Mouse (Mus musculus) embryonic facial prominence, embryonic 10.5 days (tissue): ENCODE data around the gene Sh3bgrl3. TPM values are rescaled to one million over a fixed set of nuclear protein-coding genes. Genes with fewer than 3 reads are reported as not detected.

Experiments
- DNase-seq: peaks from one replicate; pipeline ENCODE4 v3.0.0-alpha.2; 2017; ENCODE audit warnings: low spot score
- H3K27ac ChIP-seq: fragments of 300-500 bp; sonication (generic); replicated peaks from 2 replicates; pipeline ENCODE4 v1.5.1; 2016; ENCODE audit warnings: mild to moderate bottlenecking
- H3K27me3 ChIP-seq: fragments of 300-500 bp; sonication (generic); replicated peaks from 2 replicates; pipeline ENCODE4 v1.6.1; 2016; ENCODE audit warnings: low read depth, mild to moderate bottlenecking; ENCODE audit not compliant: poor library complexity, severe bottlenecking
- H3K36me3 ChIP-seq: fragments of 300-500 bp; sonication (generic); replicated peaks from 2 replicates; pipeline ENCODE4 v1.6.1; 2016; ENCODE audit warnings: mild to moderate bottlenecking, moderate library complexity
- H3K4me1 ChIP-seq: fragments of 300-500 bp; sonication (generic); 2 replicates; pipeline ENCODE4 v1.6.1; 2016
- H3K4me3 ChIP-seq: fragments of 300-500 bp; sonication (generic); 2 replicates; pipeline ENCODE4 v1.5.1; 2016; ENCODE audit warnings: mild to moderate bottlenecking, moderate library complexity
- H3K9me3 ChIP-seq: fragments of 300-500 bp; sonication (generic); 2 replicates; pipeline ENCODE4 v1.6.1; 2016; ENCODE audit warnings: mild to moderate bottlenecking
- WGBS: fragments of 180-500 bp; shearing (Covaris S2); methylation state at CpG from one replicate; pipeline ENCODE4 v1.1.7; 2016; 5-methylcytosine and 5-hydroxymethylcytosine counted together
- polyA plus RNA-seq: library from polyadenylated mRNA; unstranded; fragments of >200 nt; fragmentation: Nextera tagmentation; extraction: Ambion mirVana; gene quantifications from 2 replicates; pipeline ENCODE4 v1.2.1, GENCODE M21; 2016

The Sh3bgrl3 gene
- polyA plus RNA-seq, 1 experiment from 2014 or later, result 316 TPM

DNA sequence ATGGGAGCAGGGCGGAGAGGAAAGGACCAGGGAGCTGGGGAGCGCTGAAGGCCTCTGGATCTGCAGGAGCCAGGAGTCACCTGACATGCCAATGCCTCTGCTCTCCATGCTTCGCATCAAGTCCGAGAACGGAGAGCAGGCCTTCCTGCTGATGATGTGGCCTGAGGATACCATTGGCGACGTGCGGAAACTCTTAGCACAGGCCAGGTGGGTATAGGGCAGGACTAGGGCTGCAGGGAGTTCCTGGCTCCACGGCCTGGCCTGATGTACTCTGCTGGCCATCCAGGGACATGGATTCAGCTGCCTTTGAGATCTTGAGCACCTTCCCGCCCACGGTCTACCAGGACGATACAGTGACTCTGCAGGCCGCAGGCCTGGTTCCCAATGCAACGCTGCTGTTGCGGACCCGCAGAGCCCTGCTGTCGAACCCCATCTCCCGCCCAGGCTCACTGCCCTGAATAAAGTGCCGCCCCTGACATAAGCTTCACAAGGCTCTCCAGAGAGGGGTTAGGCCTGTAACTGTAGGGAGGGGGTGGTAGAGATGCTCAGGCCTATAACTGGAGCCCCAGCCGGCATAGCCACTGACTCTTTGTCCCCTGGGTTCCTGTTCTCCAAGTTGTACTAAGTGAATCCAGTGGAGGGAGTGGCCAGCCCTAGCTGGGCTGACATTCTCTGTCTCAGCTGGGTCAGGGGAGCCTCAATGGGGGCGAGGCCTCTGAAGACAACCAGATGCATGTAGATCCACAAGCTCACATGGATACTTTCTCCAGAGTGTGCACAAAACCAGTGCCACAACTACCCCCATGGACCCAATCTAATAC is 2.1 kb downstream of the Sh3bgrl3 start:
- Histone ChIP-seq H3K36me3 (peaks cover 35% of the 10 kb centered on the region), H3K27ac (0 out of 2 replicates have a peak overlapping the region, but pooled peaks have one; percentile 1), H3K4me1 (peaks cover 66% of the 10 kb centered on the region), H3K9me3 (no peaks in the 10 kb centered on the region), H3K27me3 (0 out of 2 replicates have a peak, but pooled peaks cover 4% of the 10 kb centered on the region), H3K4me3 (peak overlapping the region; percentile 92; the same call in 1 of the 2 replicates)
- WGBS, result 86% methylated on average over 21 of the region's 21 CpGs
- DNase-seq, result no peak

DNA sequence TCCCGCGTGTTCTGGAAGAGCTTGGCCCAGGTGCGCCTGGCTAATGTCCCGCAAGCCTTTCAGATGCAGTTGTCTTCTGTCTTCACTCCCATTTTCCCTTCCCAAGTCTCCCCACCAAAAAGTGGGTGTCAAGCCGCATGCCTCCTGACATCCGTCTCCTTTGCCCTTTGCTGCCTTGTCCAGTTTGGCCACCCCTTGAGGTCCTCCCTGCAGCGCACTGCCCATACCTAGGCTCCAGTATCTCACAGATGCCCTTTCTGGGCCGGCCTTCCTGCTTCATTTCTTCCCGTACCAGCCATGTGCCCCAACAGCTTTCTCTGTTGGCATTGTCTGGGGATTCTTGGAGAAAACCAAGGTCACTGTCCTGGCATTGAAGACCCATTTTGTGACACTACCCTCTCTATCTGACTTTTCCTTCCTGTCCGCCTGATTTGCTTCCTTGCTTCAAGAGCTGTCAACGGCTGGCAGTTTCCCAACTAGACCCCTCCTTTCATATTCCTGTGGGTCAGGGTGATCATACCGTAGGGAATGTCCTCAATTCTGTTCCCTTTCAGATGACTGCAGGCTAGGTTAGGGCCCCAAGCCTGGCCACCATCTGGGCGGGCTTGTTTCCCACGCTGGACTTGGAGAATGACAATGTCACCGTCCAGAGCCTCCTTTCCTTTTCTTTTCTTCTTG is 3.1 kb downstream of the Sh3bgrl3 start:
- Histone ChIP-seq H3K36me3 (peaks cover 26% of the 10 kb centered on the region), H3K27ac (no peak overlapping the region), H3K9me3 (no peaks in the 10 kb centered on the region), H3K4me1 (peaks cover 73% of the 10 kb centered on the region), H3K27me3 (0 out of 2 replicates have a peak, but pooled peaks cover 4% of the 10 kb centered on the region), H3K4me3 (no peak overlapping the region)
- DNase-seq, result no peak
- 91% methylated on average over 15 of the region's 15 CpGs for WGBS

DNA sequence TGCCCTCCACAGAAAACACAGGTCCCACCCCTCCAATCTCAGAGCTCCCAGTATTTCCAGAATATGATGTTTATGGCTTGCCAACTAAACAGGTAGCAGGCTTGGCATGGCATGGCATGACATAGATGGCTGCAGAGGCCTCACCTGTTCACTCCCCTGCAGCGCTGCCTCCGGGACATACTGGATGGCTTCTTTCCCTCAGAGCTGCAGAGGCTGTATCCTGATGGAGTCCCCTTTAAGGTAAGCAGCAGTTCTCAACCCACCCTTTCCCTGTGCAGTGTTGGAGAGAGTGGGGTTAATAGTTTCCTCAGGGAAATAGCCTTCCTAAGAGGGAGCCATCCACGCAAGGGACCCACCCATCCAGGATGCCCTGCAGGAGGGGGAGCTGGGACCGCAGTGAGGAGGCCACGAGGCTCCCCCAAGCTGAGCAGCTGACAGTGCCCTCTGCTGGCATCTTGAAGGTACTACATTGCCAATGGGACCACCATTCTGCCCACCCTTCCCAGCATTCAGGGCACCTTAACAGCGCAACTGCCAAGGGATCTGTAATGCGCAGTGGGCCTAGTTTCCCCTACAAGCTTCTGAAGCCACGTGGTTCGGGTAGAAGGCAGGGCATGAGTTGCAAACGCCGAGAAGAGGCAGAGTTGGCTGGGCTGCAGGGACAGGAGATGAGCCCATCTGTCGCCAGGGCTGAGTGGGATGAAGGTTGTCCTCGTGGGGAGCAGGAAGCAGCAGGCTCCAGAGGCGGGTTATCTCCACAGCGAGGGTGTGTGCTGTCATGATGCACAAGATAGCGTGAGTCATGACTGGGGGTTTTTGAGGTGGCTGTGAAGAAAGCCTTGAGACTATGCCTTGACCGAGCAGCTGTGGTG is 4.7 kb downstream of the Sh3bgrl3 start:
- Histone ChIP-seq H3K4me1 (peaks cover 75% of the 10 kb centered on the region), H3K27ac (peak overlapping the region; percentile 15; the same call in 1 of the 2 replicates), H3K36me3 (peaks cover 22% of the 10 kb centered on the region), H3K9me3 (no peaks in the 10 kb centered on the region), H3K4me3 (peak overlapping the region; percentile 16; the same call in 1 of the 2 replicates), H3K27me3 (0 out of 2 replicates have a peak, but pooled peaks cover 4% of the 10 kb centered on the region)
- peak; percentile 71 for DNase-seq
- WGBS, result 28% methylated on average over 17 of the region's 17 CpGs

GRCm38 (mm10) chr4:134123147-134123546 is 5.4 kb downstream of the Sh3bgrl3 start:
- no peak for DNase-seq
- Histone ChIP-seq H3K4me3 (no peak overlapping the region), H3K36me3 (peaks cover 22% of the 10 kb centered on the region), H3K9me3 (no peaks in the 10 kb centered on the region), H3K27me3 (0 out of 2 replicates have a peak, but pooled peaks cover 4% of the 10 kb centered on the region), H3K27ac (no peak overlapping the region), H3K4me1 (peaks cover 75% of the 10 kb centered on the region)
- WGBS, result 95% methylated on average over 6 of the region's 6 CpGs

DNA sequence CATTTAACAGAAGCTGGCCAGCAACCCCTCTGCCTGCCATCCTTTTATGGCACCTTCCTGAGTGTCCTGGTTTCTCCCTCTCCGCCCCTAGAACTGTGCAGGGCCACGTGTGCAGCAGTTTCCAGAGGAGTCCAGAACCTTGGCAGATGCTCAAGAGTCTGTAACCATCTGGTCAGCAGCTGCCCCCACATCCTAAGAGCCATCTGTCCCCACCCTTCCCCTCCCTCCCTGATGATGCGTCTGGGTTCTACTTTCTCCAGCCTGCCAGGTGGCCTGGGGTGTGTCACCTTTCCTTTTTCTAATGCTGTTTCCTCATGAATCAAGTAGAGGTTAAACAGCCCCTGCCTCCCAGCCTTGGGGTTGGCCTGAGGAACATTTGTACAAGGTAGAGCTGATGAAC is 6.3 kb downstream of the Sh3bgrl3 start:
- Histone ChIP-seq H3K4me3 (no peak overlapping the region), H3K36me3 (peaks cover 21% of the 10 kb centered on the region), H3K4me1 (peaks cover 70% of the 10 kb centered on the region), H3K27me3 (0 out of 2 replicates have a peak, but pooled peaks cover 4% of the 10 kb centered on the region), H3K9me3 (no peaks in the 10 kb centered on the region), H3K27ac (no peak overlapping the region)
- 56% methylated on average over 3 of the region's 3 CpGs for WGBS
- no peak for DNase-seq

- no peak overlapping the region for H3K4me3 ChIP-seq
- no peak for DNase-seq
- H3K27ac ChIP-seq, result no peak overlapping the region
- WGBS, result 52% methylated on average over 4 of the region's 4 CpGs
- H3K9me3 ChIP-seq, result no peaks in the 10 kb centered on the region
- H3K27me3 ChIP-seq, result 0 out of 2 replicates have a peak, but pooled peaks cover 4% of the 10 kb centered on the region
- peaks cover 14% of the 10 kb centered on the region; the same call in 1 of the 2 replicates for H3K36me3 ChIP-seq
- H3K4me1 ChIP-seq, result peaks cover 63% of the 10 kb centered on the region
Measured at GRCm38 (mm10) chr4:134121571-134121970, 7.0 kb downstream of the Sh3bgrl3 start.

DNA sequence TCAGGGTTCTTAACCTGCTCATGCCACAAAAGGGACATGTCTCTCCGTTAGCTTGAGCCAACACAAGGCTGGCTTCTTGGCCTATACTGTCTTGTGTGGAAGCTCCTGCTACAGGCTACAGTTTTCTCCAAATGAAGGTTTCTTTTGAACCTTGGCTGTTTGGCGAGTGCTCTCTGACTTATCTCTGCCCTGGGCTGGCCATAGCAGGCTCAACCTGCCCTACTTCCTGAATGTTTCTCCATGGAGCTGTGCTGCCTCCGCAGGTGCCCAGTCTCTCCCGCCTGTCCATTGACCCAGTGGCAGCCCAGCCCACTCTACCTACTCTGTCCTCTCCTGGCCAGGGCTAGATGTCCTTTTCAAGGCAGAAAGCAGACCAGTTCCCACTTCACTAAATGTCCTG is 7.7 kb downstream of the Sh3bgrl3 start:
- 0 out of 2 replicates have a peak, but pooled peaks cover 4% of the 10 kb centered on the region for H3K27me3 ChIP-seq
- H3K9me3 ChIP-seq, result no peaks in the 10 kb centered on the region
- H3K36me3 ChIP-seq, result peaks cover 8% of the 10 kb centered on the region; the same call in 1 of the 2 replicates
- H3K4me1 ChIP-seq, result peaks cover 61% of the 10 kb centered on the region
- DNase-seq, result no peak
- no peak overlapping the region for H3K27ac ChIP-seq
- no peak overlapping the region for H3K4me3 ChIP-seq
- WGBS, result 84% methylated on average over 4 of the region's 4 CpGs

DNA sequence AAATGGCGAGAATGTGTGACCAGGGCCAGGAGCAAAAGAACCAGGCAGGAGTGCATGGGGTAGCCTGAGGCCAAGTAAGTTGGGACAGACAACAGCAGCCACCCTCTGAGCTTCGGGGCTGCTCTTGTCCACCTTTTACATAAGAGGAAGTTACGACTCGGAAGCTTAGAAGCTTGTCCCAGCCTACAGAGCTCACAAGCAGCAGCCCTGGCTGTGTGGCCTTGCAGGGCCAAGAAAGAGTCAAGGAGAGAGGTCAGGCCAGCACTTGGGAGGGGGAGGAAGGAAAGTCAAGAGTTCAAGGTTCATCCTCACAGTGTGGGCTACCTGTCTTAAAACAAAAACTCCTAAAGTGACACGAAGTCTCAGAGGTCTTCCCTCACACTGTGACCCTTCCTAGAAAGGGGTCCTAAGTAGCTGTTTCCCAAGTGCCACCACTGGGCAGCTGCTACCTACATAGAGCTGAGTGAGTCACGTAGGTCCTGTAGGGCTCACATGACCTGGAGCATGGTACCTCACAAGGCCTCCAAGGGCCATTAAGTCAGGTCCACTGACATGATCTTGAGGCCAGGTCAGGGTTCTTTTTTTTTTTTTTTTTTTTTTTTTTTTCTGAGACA is 8.3 kb downstream of the Sh3bgrl3 start:
- Histone ChIP-seq H3K36me3 (peaks cover 2% of the 10 kb centered on the region; the same call in 1 of the 2 replicates), H3K4me3 (no peak overlapping the region), H3K4me1 (peaks cover 67% of the 10 kb centered on the region), H3K27me3 (0 out of 2 replicates have a peak, but pooled peaks cover 4% of the 10 kb centered on the region), H3K9me3 (no peaks in the 10 kb centered on the region), H3K27ac (0 out of 2 replicates have a peak overlapping the region, but pooled peaks have one; percentile 51)
- 74% methylated on average over 6 of the region's 6 CpGs for WGBS
- DNase-seq, result no peak

- WGBS, result 66% methylated on average over 9 of the region's 9 CpGs
- peak overlapping the region; percentile 51; the same call in 1 of the 2 replicates for H3K27ac ChIP-seq
- H3K27me3 ChIP-seq, result no peaks in the 10 kb centered on the region
- DNase-seq, result peak; percentile 55
- H3K4me1 ChIP-seq, result peaks cover 62% of the 10 kb centered on the region
- H3K36me3 ChIP-seq, result no peaks in the 10 kb centered on the region
- no peaks in the 10 kb centered on the region for H3K9me3 ChIP-seq
- no peak overlapping the region for H3K4me3 ChIP-seq
Measured at GRCm38 (mm10) chr4:134119644-134120043, 8.9 kb downstream of the Sh3bgrl3 start.

GRCm38 (mm10) chr4:134119042-134119441 is 9.5 kb downstream of the Sh3bgrl3 start:
- 52% methylated on average over 5 of the region's 5 CpGs for WGBS
- Histone ChIP-seq H3K4me1 (peaks cover 56% of the 10 kb centered on the region), H3K4me3 (no peak overlapping the region), H3K27me3 (no peaks in the 10 kb centered on the region), H3K36me3 (no peaks in the 10 kb centered on the region), H3K9me3 (no peaks in the 10 kb centered on the region), H3K27ac (peak overlapping the region; percentile 51; the same call in 1 of the 2 replicates)
- DNase-seq, result no peak

DNA sequence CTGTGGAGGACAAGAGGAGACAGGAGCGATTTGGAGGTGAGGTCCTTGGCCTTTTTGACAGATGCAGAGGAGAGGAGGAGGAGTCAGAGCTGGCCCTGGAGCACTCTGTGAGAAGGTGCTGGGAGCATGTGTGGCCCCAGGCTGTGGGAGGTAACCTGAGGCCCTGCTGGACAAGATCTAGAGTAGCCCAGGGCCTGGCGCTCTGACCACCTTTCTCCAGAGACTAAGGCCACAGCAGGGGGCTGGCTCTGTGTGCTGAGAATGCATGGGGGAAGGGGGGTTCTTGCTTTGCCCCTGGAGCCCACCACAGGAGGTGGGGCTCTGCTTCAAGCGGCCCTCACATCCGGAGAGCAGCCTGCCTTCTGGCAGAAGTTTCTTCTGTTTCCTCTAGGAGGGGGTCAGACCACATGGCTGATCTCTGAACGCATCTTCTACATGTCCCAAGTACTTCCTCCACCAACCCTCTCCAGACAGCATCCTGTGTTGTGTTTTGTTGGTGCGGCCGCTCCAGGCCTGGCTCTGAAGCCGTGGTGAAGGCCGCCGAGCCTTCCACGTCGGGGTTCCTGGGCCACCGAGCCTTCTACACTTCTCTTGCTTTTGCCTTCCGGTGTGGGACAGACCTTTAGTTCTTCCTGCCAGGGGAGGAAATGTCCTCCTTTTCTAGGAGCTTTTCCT is 10.3 kb downstream of the Sh3bgrl3 start:
- 76% methylated on average over 14 of the region's 14 CpGs for WGBS
- H3K9me3 ChIP-seq, result no peaks in the 10 kb centered on the region
- H3K27ac ChIP-seq, result peak overlapping the region; percentile 10
- peaks cover 59% of the 10 kb centered on the region for H3K4me1 ChIP-seq
- no peaks in the 10 kb centered on the region for H3K27me3 ChIP-seq
- H3K36me3 ChIP-seq, result no peaks in the 10 kb centered on the region
- no peak overlapping the region for H3K4me3 ChIP-seq
- no peak for DNase-seq
